Mouse (Mus musculus): Measurements from ENCODE around the gene Gm2042. TPM values are rescaled to one million over a fixed set of nuclear protein-coding genes. Genes with fewer than 3 reads are reported as not detected.
"Not testable (repeated sequence)": the region's sequence is repeated elsewhere in the genome, so short reads cannot be mapped to it uniquely, and the experiment has no call there.

The Gm2042 gene
- polyA plus RNA-seq (2016; fragmentation: Nextera tagmentation; extraction: Ambion mirVana), result not detected in 2 replicates

DNA sequence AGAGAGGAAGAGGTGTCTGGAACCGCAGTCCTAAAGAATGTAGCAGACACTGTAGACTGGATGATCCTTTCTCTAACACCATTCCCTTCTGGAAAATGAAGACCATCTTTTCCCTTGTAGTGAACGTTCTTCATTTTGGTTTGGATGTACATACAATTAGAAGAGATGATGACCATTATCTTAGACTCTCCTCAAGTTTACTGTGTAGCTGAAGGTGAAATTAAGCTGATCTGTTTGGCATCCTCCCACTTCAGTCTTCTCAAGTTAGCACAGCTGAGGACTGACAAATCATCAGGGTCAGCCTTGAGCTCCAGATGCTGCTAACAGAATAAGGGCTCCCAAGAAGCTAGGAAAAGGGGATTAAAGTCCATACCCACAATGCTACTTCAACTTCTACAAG lies at the start of gene Gm2042:
Gene Gm2042 (plus strand): TSS at position 301 of the 400 bp plus-strand sequence.
- WGBS, result 87% methylated on average over 2 of the region's 2 CpGs
- not testable (repeated sequence) for H3K9me3 ChIP-seq; H3K27me3 ChIP-seq (ENCODE audit: insufficient read depth, poor library complexity, severe bottlenecking); DNase-seq (ENCODE audit: low spot score); H3K27ac ChIP-seq; H3K36me3 ChIP-seq; H3K4me1 ChIP-seq (replicated peaks); H3K4me3 ChIP-seq

DNA sequence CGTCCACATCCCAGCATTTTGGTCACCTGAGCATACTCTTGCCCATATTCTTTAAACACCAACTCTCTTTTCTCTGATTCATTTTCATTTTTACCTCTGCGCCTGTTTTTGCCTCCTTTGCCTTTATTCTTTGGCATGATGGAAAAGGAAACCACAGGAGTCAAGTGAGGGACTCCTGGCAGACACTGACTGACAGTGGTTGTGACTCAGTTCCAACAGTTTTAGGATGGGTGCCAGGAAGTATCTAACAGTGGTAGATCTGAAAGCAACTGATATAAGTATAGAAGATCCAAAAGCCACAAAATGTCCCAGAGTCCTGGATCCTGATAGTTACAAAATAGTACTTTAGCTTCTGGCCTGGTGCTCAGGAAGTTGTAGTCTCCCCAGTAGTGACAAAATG lies 34.2 kb upstream of the Gm2042 start, which contains the start of gene Gm2035:
Gene Gm2035 (minus strand): TSS at position 137 of the 400 bp plus-strand sequence.
- H3K27ac ChIP-seq; DNase-seq (ENCODE audit: low spot score); H3K36me3 ChIP-seq; H3K9me3 ChIP-seq; H3K27me3 ChIP-seq (ENCODE audit: insufficient read depth, poor library complexity, severe bottlenecking); H3K4me1 ChIP-seq (replicated peaks); H3K4me3 ChIP-seq: not testable (repeated sequence)
- 81% methylated on average over 2 of the region's 2 CpGs for WGBS

DNA sequence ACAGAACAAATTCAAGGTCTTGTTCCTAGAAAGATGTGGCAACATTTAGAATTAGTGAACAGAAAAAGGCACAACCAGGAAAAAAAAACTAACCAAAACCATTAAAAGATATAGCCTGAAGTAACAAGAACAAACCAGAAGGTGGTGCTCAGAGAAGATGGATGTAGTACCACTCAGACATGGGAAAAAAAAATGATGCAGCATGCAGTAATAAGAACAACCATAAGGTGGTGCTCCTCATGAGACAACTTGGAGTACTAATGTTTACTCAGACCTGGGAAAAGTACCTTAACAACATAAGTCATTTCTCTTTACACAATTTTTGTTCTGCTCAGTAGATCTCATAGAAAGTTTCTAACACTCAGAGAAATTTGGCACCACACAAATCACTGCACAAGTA lies 30.1 kb downstream of the Gm2042 start:
- H3K36me3 ChIP-seq; H3K4me1 ChIP-seq (replicated peaks); DNase-seq (ENCODE audit: low spot score); H3K27ac ChIP-seq; H3K4me3 ChIP-seq; H3K27me3 ChIP-seq (ENCODE audit: insufficient read depth, poor library complexity, severe bottlenecking); H3K9me3 ChIP-seq: not testable (repeated sequence)

DNA sequence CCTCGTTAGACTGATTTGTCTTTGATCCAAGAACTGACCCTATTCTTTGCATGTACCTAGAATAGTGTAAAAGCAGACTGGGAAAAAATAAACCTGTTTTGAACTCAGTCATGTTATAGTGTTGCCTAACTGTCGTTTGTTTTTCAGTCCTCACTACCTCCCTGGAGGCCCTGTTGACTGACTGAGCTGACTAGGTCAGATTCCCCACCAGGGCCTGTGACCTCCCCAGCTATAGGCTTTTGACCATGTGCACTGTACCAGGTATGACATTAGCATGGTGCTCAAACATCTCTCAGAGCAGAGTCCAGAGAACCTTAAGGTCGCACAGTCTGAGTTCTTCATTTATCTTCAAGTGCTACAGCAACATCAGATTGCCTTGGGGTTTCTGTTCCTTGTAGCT lies 50.2 kb downstream of the Gm2042 start:
- 82% methylated on average over 3 of the region's 3 CpGs for WGBS
- H3K27me3 ChIP-seq (ENCODE audit: insufficient read depth, poor library complexity, severe bottlenecking); H3K27ac ChIP-seq; H3K9me3 ChIP-seq; H3K36me3 ChIP-seq; DNase-seq (ENCODE audit: low spot score); H3K4me3 ChIP-seq; H3K4me1 ChIP-seq (replicated peaks): not testable (repeated sequence)

Other genes with a start within 250 kb of the Gm2042 start
- not detected in 2 replicates for gene Gm21319, start 178.3 kb upstream of the Gm2042 start, polyA plus RNA-seq (2016; fragmentation: Nextera tagmentation; extraction: Ambion mirVana)
- not detected in 2 replicates for gene Gm21936, start 158.6 kb upstream of the Gm2042 start, polyA plus RNA-seq (2016; fragmentation: Nextera tagmentation; extraction: Ambion mirVana)
- gene BB287469, start 137.5 kb upstream of the Gm2042 start, polyA plus RNA-seq (2016; fragmentation: Nextera tagmentation; extraction: Ambion mirVana), result not detected in 2 replicates
- gene Gm2001, start 111.7 kb upstream of the Gm2042 start, polyA plus RNA-seq (2016; fragmentation: Nextera tagmentation; extraction: Ambion mirVana), result not detected in 2 replicates
- gene Gm2016, start 80.0 kb upstream of the Gm2042 start, polyA plus RNA-seq (2016; fragmentation: Nextera tagmentation; extraction: Ambion mirVana), result not detected in 2 replicates
- not detected in 2 replicates for gene Gm2022, start 58.7 kb upstream of the Gm2042 start, polyA plus RNA-seq (2016; fragmentation: Nextera tagmentation; extraction: Ambion mirVana)
- gene Gm2035, start 34.2 kb upstream of the Gm2042 start, polyA plus RNA-seq (2016; fragmentation: Nextera tagmentation; extraction: Ambion mirVana), result not detected in 2 replicates
- not detected in 2 replicates for gene Gm2075, start 57.8 kb downstream of the Gm2042 start, polyA plus RNA-seq (2016; fragmentation: Nextera tagmentation; extraction: Ambion mirVana)
- not detected in 2 replicates for gene Gm6803, start 64.7 kb downstream of the Gm2042 start, polyA plus RNA-seq (2016; fragmentation: Nextera tagmentation; extraction: Ambion mirVana)
- not detected in 2 replicates for gene Gm2056, start 72.9 kb downstream of the Gm2042 start, polyA plus RNA-seq (2016; fragmentation: Nextera tagmentation; extraction: Ambion mirVana)
- gene Gm16368, start 129.6 kb downstream of the Gm2042 start, polyA plus RNA-seq (2016; fragmentation: Nextera tagmentation; extraction: Ambion mirVana), result not detected in 2 replicates
- gene Gm10436, start 228.0 kb downstream of the Gm2042 start, polyA plus RNA-seq (2016; fragmentation: Nextera tagmentation; extraction: Ambion mirVana), result not detected in 2 replicates

Data from hindbrain, embryonic 10.5 days (tissue).